Mouse (Mus musculus) heart, embryonic 12.5 days (tissue): ENCODE data around the gene Fam69a. TPM values are rescaled to one million over a fixed set of nuclear protein-coding genes. Genes with fewer than 3 reads are reported as not detected.
"Not testable (repeated sequence)": the region's sequence is repeated elsewhere in the genome, so short reads cannot be mapped to it uniquely, and the experiment has no call there.

Experiments used
- ATAC-seq: fragments of 200-750 bp; cut with Nextera tagmentation; 2 replicates; pipeline ENCODE4 v1.8.0; 2017; ENCODE audit warnings: moderate TSS enrichment, moderate library complexity; ENCODE audit not compliant: insufficient number of reproducible peaks, low FRiP score
- H3K27ac ChIP-seq: fragments of 300-500 bp; sonication (generic); 2 replicates; pipeline ENCODE4 v1.5.1; 2016; ENCODE audit warnings: mild to moderate bottlenecking, moderate library complexity; ENCODE audit not compliant: poor library complexity, severe bottlenecking
- H3K27me3 ChIP-seq: fragments of 300-500 bp; sonication (generic); replicated peaks from 2 replicates; pipeline ENCODE4 v1.6.1; 2016; ENCODE audit warnings: mild to moderate bottlenecking, moderate library complexity
- H3K36me3 ChIP-seq: fragments of 300-500 bp; sonication (generic); 2 replicates; pipeline ENCODE4 v1.6.1; 2016; ENCODE audit warnings: mild to moderate bottlenecking, moderate library complexity
- H3K4me1 ChIP-seq: fragments of 300-500 bp; sonication (generic); replicated peaks from 2 replicates; pipeline ENCODE4 v1.6.1; 2016; ENCODE audit warnings: mild to moderate bottlenecking
- H3K4me2 ChIP-seq: fragments of 300-500 bp; sonication (generic); 2 replicates; pipeline ENCODE4 v1.6.1; 2016; ENCODE audit warnings: mild to moderate bottlenecking, moderate library complexity
- H3K4me3 ChIP-seq: fragments of 300-500 bp; sonication (generic); 2 replicates; pipeline ENCODE4 v1.5.1; 2016; ENCODE audit warnings: mild to moderate bottlenecking
- H3K9ac ChIP-seq: fragments of 300-500 bp; sonication (generic); 2 replicates; pipeline ENCODE4 v1.6.1; 2016; ENCODE audit warnings: mild to moderate bottlenecking, moderate library complexity
- H3K9me3 ChIP-seq: fragments of 300-500 bp; sonication (generic); replicated peaks from 2 replicates; pipeline ENCODE4 v1.6.1; 2016; ENCODE audit warnings: mild to moderate bottlenecking, moderate library complexity
- WGBS: fragments of 180-500 bp; shearing (Covaris S2); methylation state at CpG from one replicate; pipeline ENCODE4 v1.1.7; 2016; 5-methylcytosine and 5-hydroxymethylcytosine counted together
- polyA plus RNA-seq: library from polyadenylated mRNA; unstranded; fragments of >200 nt; fragmentation: Nextera tagmentation; extraction: Ambion mirVana; gene quantifications from 2 replicates; pipeline ENCODE4 v1.2.1, GENCODE M21; 2016

The Fam69a gene
- polyA plus RNA-seq, 1 experiment from 2014 or later, result 21.0 TPM

DNA sequence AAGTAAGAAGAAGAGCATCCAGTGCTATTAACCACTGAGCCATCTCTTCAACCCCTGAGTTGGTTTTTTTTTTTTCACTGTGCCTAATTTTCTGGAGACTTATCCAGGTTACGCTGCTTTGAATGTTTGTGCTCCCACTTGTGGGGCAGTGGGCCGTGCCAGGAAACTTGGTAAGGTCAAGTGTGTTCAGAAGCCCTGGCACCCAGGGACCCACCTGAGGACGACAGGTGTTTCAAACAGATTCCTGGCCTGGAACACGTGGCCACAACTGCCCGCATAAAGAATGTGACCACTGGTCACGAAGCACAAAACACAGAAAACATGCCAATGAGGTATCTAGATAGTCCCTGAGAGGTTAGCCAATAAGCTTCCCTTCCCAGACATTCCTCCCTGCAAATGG is 43.4 kb downstream of the Fam69a start:
- Histone ChIP-seq H3K9me3 (no peaks in the 10 kb centered on the region), H3K36me3 (no peaks in the 10 kb centered on the region), H3K4me2 (no peak overlapping the region), H3K27ac (no peak overlapping the region), H3K4me1 (peaks cover 14% of the 10 kb centered on the region), H3K9ac (no peak overlapping the region), H3K27me3 (no peaks in the 10 kb centered on the region), H3K4me3 (no peak overlapping the region)
- 83% methylated on average over 6 of the region's 6 CpGs for WGBS
- ATAC-seq, result no peak

DNA sequence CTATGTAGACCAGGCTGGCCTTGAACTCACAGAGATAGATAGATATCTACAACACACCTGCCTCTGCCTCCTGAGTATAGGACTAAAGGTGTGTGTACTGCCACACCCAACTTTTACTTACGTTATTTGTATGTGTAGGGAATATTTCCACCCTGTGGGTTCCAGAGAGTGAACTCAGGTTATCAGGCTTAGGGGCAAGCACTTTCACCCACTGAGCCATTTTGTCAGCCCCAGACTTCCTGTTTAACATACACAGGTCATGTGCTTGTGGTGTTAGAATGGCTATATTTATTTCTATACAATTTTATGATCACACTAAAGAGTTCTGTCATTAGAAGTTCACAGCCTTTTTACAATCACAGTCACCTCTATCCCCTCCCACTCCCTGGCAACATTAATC is 43.9 kb downstream of the Fam69a start:
- H3K4me2 ChIP-seq, result no peak overlapping the region
- no peak overlapping the region for H3K4me3 ChIP-seq
- H3K9me3 ChIP-seq, result no peaks in the 10 kb centered on the region
- H3K9ac ChIP-seq, result no peak overlapping the region
- H3K36me3 ChIP-seq, result no peaks in the 10 kb centered on the region
- 74% methylated on average over 1 of the region's 1 CpGs for WGBS
- H3K27me3 ChIP-seq, result no peaks in the 10 kb centered on the region
- no peak for ATAC-seq
- H3K27ac ChIP-seq, result no peak overlapping the region
- peaks cover 14% of the 10 kb centered on the region for H3K4me1 ChIP-seq

DNA sequence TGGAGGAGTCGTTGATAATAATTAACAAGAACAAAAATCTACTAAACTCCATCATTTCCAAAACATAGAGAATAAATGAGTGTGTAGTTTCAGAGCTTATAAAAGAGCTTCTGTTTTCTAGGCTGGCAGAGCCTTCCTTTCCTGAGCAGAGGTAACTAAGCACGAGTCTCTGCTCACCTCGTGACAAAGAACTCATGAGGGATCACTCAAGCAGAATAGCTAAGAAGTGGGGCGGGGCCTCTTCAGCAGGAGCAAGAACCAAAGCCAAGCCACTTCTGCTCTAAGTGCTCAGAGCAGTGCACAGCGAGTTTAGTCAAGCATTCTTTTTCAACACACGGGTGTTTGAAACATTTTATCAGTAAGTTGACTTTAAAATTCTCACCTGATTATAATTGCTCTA is 45.7 kb downstream of the Fam69a start:
- ATAC-seq, result no peak
- no peak overlapping the region for H3K9ac ChIP-seq
- no peaks in the 10 kb centered on the region for H3K36me3 ChIP-seq
- WGBS, result 41% methylated on average over 6 of the region's 6 CpGs
- 0 out of 2 replicates have a peak, but pooled peaks cover 3% of the 10 kb centered on the region for H3K4me1 ChIP-seq
- H3K9me3 ChIP-seq, result no peaks in the 10 kb centered on the region
- no peak overlapping the region for H3K4me3 ChIP-seq
- no peak overlapping the region for H3K4me2 ChIP-seq
- no peak overlapping the region for H3K27ac ChIP-seq
- no peaks in the 10 kb centered on the region for H3K27me3 ChIP-seq

DNA sequence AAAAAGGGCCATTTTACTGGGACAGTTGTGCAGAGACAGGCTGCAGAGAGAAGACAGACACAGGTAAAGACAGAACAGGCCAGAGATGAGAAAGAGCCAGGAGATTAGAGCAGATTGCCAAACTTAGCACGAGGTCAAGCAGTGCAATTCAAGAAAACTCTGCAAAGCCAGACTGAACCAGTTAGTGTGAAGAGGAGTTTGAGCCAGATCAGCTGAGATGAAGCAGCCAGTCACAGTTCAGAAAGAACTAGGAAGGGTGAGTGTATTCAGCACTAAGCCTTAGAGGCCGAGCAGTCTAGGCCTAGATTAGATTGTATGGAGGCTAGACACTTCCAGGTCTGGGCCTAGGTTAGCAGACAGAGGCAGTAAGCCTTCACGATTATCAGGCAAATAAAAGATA is 47.2 kb downstream of the Fam69a start:
- no peaks in the 10 kb centered on the region for H3K27me3 ChIP-seq
- H3K9me3 ChIP-seq, result no peaks in the 10 kb centered on the region
- no peak overlapping the region for H3K4me3 ChIP-seq
- 53% methylated on average over 3 of the region's 3 CpGs for WGBS
- no peaks in the 10 kb centered on the region for H3K36me3 ChIP-seq
- 0 out of 2 replicates have a peak, but pooled peaks cover 3% of the 10 kb centered on the region for H3K4me1 ChIP-seq
- H3K9ac ChIP-seq, result no peak overlapping the region
- ATAC-seq, result 0 out of 2 replicates have a peak, but pooled peaks have one; percentile 15
- no peak overlapping the region for H3K27ac ChIP-seq
- no peak overlapping the region for H3K4me2 ChIP-seq

DNA sequence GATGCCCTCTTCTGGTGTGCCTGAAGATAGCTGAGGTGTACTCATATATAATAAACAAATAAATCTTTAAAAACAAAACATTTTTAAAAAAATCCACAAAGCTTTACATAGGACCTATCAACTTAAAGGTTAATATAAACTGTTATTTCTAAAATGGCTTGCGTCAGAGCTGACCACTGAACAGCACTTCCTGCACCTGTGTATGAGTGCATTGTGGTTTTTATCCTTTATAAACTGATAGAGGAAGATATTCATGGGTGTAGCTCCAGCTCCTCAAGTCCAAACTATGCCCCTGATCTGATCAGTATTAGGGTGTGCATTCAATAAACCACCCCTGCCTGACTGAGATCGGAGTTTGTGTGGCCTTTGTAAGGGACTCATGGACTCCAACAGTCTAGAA is 48.0 kb downstream of the Fam69a start:
- Histone ChIP-seq H3K27ac (no peak overlapping the region), H3K27me3 (no peaks in the 10 kb centered on the region), H3K4me2 (no peak overlapping the region), H3K4me1 (0 out of 2 replicates have a peak, but pooled peaks cover 3% of the 10 kb centered on the region), H3K9me3 (no peaks in the 10 kb centered on the region), H3K4me3 (no peak overlapping the region), H3K36me3 (no peaks in the 10 kb centered on the region), H3K9ac (no peak overlapping the region)
- no peak for ATAC-seq
- 90% methylated on average over 2 of the region's 2 CpGs for WGBS

DNA sequence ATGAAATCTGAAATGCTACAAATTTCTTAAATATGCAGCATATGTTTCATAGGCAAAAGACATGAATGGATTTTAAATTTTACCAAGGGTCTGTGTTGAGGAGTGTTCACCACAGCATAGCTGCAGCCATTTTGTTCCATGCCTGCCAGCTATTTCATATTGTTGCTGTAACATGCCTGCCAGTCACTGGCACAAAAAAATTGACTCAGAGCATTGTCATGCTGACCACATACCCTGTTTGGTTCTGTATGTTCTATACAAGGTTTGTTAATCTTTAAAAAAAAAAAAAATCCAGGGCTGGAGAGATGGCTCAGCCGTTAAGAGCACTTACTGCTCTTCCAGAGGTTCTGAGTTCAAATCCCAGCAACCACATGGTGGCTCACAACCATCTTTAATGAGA is 48.4 kb downstream of the Fam69a start:
- not testable (repeated sequence) for H3K9ac ChIP-seq, H3K9me3 ChIP-seq, ATAC-seq, H3K4me1 ChIP-seq, H3K27ac ChIP-seq, H3K4me2 ChIP-seq, H3K36me3 ChIP-seq, H3K4me3 ChIP-seq, H3K27me3 ChIP-seq
- 77% methylated on average over 1 of the region's 1 CpGs for WGBS

DNA sequence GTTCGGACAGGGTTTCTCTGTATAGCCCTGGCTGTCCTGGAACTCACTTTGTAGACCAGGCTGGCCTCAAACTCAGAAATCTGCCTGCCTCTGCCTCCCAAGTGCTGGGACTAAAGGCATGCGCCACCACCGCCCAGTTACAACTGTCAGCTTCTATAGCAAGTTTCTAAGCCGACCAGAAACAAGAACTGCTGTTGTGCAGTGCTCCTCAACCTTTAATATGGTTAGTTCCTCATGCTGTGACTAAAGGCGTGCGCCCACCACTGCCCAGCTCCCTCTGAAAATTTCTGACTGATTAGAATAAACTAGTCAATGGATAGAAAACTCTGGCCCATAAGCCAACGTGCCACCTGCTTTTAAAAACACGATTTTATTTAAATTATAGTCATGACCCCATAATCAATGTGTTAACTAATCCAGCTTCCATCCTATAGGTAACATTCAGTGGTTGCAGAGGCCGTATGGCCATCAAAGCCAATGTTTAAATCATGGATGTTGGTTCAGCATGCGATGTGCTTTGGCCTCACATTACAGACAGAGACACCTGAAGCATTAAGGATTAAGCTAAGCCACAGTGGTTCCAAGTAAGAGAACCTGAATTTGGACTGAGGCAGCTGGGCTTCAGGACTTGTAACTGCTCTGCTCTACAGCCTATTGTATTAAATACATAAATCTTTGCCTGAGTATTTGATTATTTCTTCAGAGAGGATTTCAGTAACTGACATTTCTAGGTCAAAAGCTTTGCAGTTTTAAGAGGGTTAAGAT is 50.1 kb downstream of the Fam69a start:
- H3K9ac ChIP-seq, result no peak overlapping the region
- H3K4me1 ChIP-seq, result 0 out of 2 replicates have a peak, but pooled peaks cover 3% of the 10 kb centered on the region
- no peak overlapping the region for H3K27ac ChIP-seq
- no peak overlapping the region for H3K4me2 ChIP-seq
- no peaks in the 10 kb centered on the region for H3K27me3 ChIP-seq
- H3K4me3 ChIP-seq, result no peak overlapping the region
- WGBS, result 89% methylated on average over 10 of the region's 10 CpGs
- H3K9me3 ChIP-seq, result no peaks in the 10 kb centered on the region
- no peaks in the 10 kb centered on the region for H3K36me3 ChIP-seq
- no peak for ATAC-seq

DNA sequence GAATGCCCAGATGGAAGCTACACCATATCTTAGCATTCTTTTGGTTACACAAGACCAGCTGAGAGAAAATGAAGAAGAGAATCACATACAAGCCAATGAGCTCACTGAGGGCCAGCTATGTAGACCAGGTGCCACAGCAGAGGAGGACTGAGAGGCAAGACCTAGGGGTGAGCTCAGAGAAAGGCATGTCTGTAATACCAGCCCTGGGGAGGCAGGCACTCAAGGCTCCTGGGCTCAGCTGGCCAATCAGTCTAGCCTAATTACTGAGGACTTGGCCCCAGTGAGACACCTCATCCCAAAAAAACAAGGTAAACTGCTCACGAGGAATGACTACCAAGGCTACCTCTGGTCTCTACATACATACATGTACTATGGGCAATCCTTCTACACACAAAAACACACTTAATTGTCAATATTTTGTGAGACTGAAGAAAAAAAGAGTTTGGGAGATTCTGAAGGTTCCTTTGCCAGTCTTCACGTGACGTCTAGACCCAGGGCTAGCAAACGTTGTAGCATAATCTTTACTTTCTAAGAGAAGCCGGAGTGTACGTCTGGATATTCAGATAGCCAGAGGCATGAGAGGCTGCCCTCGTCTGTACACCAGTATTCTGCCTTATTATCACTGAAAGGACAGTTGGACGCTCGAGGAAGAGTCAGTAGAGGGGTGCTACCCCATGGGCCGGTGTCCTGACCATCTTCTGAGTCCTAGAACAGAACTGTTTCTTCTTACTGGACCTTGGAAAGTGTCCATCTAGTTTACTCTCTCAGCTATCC is 51.9 kb downstream of the Fam69a start:
- Histone ChIP-seq H3K9ac (no peak overlapping the region), H3K4me1 (0 out of 2 replicates have a peak, but pooled peaks cover 3% of the 10 kb centered on the region), H3K36me3 (no peaks in the 10 kb centered on the region), H3K4me3 (no peak overlapping the region), H3K9me3 (no peaks in the 10 kb centered on the region), H3K4me2 (no peak overlapping the region), H3K27me3 (no peaks in the 10 kb centered on the region), H3K27ac (no peak overlapping the region)
- no peak for ATAC-seq
- 75% methylated on average over 10 of the region's 10 CpGs for WGBS

DNA sequence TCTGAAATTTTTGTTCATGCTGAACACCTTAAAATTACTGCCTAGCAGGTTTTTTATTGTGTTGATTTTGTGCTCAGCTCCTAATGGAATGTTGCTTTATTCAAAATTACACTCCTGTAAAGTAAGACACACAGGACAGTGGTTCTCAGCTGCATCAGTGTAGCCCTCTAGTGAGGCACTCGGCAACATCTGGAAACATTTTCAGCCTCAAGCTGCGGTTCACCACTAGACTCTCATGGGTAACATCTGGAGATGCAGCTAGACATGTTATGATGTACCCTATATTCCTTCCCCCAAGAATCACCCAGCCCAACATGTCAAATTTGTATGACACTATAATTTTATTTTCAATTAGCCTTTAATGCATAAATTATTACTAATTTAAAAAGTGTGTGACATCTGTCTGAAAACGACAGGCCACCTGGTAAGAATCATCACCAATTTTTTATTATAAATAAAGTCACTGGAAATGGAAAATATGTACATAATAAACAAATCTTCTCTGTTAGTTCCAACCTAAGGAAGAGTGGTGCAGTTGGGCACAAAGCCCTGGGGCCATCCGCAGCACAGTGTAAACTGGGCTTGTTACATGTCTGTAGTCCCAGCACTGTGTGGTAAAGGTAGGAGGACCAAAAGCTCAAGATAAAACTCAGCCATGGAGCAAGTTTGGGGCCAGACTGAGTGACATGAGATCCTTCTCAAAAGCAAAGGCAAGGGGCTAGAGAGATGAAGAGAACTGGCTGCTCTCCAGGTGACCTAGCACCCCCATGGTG is 53.5 kb downstream of the Fam69a start:
- 79% methylated on average over 4 of the region's 4 CpGs for WGBS
- H3K27me3 ChIP-seq, result no peaks in the 10 kb centered on the region
- H3K4me1 ChIP-seq, result no peaks in the 10 kb centered on the region
- H3K9me3 ChIP-seq, result no peaks in the 10 kb centered on the region
- H3K36me3 ChIP-seq, result no peaks in the 10 kb centered on the region
- no peak overlapping the region for H3K4me2 ChIP-seq
- no peak for ATAC-seq
- H3K9ac ChIP-seq, result no peak overlapping the region
- H3K4me3 ChIP-seq, result no peak overlapping the region
- no peak overlapping the region for H3K27ac ChIP-seq

DNA sequence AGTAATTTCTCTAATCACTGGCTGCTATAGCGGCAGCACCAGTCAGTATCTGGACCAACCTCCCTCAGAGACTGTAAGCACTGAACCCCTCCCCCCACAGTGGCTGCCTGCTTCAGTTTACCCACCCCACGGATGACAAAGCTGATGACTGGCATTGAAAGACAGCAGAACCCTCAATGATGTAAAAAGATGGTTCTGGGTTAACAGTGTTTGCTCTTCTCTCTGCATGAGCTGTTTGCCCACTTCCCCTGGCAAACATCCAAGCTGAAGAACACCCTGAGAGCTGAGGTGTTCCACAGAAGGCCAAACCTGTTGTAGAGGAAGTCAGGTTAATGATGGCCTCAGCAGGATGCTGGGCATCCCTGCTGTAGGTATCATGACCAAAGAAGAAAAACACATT is 54.3 kb downstream of the Fam69a start:
- H3K27me3 ChIP-seq, result no peaks in the 10 kb centered on the region
- H3K4me1 ChIP-seq, result no peaks in the 10 kb centered on the region
- ATAC-seq, result no peak
- no peak overlapping the region for H3K4me3 ChIP-seq
- no peak overlapping the region for H3K9ac ChIP-seq
- WGBS, result 36% methylated on average over 2 of the region's 2 CpGs
- H3K36me3 ChIP-seq, result no peaks in the 10 kb centered on the region
- H3K27ac ChIP-seq, result no peak overlapping the region
- H3K9me3 ChIP-seq, result no peaks in the 10 kb centered on the region
- no peak overlapping the region for H3K4me2 ChIP-seq
